Mouse (Mus musculus) ES-Bruce4 (cell line): ENCODE data around the gene Prss16.

Source experiments
- CTCF ChIP-seq: IDR thresholded peaks from one replicate; pipeline ENCODE4 v1.8.1; 2011; ENCODE audit warnings: low read depth, low read length
- EP300 ChIP-seq: IDR thresholded peaks from 2 replicates; pipeline ENCODE4 v1.6.1; 2011; ENCODE audit warnings: low read depth, low read length; ENCODE audit not compliant: insufficient read depth
- POLR2A ChIP-seq: IDR thresholded peaks from one replicate; pipeline ENCODE4 v1.8.1; 2011; ENCODE audit warnings: low read length; ENCODE audit not compliant: insufficient read depth

- 0 out of 2 replicates have a peak, but pooled peaks have one; percentile 14 for TF ChIP-seq EP300
- TF ChIP-seq POLR2A = no peak
- peak; percentile 91 for TF ChIP-seq CTCF
Measured at GRCm38 (mm10) chr13:22028673-22029460, 19.3 kb upstream of the Prss16 start.
